Mouse (Mus musculus): ENCODE measurements around the gene Rap1gap.

Rap1gap gene

DNA sequence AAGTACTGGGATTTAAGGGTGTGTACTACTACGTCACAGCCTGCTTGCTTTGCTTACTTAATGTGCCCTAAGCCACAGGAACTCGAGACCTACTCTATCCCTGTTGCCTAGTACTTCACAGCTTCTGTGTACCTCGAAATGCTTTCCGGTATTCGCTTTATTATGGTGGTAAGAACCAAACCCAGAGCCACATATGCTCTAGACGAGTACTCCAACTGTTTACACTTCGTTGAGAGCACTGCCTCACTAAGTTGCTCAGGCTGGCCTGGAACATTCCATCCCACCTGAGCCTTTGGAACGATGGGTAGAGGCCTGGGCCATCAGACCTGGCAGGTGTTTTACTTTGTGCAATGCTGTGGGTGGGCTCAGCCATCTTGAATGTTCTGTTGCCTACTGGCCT lies 30.8 kb downstream of the Rap1gap start:
- no peak for DNase-seq

DNA sequence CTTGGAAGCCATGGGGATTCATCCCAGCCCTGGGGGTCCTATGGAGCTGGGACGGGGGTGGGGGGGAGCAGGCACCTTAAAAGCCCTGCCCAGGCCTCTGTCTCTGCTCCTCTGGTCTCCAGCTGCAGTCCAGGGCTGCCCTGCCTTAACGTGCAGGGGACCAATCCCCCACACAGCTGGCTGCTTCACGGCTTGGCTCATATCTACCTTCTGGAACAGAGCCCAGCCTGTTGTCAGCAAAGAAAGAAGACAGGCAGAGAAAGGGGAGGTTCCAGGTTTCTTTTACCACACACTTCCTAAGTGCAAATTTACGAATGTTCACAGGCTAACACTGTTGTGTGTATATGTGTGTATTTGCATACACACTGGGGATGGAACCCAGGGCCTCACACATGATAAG lies 31.4 kb downstream of the Rap1gap start:
- DNase-seq = peak; percentile 47

DNA sequence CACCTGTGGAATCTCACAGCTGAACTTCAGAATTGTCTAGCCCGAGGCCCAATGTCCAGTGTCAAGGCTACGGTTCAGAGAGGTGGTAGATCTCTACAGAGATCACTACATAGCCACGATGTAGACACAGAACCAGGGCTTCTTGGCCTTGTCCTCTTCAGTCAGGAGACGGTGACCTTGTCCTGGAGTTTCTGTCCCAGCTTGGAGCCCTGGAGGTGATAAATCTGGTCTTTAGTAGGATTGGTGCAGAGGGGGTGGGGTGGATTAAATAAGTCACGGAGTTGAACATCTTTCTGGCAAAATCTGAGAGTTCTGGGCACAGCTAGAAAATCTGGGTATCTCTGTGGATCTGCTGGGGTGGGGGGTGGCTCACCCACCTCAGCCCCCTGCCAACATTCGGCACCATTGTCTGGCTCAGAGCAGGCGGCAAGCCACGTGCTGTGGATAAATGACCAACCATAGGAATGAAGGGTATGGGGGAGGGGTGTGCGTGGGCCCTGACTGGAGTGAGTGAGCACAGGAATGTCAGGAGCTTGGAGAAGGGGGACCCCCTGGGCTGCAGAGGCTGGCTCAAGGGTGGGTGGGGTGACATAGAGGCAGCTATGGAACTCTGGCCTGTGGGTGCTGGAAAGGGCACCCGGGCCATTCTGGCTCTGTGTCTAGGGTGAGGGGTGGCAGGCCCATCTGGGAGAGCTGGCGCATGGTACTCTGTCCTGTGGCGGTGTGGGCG lies 32.8 kb downstream of the Rap1gap start:
- DNase-seq = peak; percentile 82

DNA sequence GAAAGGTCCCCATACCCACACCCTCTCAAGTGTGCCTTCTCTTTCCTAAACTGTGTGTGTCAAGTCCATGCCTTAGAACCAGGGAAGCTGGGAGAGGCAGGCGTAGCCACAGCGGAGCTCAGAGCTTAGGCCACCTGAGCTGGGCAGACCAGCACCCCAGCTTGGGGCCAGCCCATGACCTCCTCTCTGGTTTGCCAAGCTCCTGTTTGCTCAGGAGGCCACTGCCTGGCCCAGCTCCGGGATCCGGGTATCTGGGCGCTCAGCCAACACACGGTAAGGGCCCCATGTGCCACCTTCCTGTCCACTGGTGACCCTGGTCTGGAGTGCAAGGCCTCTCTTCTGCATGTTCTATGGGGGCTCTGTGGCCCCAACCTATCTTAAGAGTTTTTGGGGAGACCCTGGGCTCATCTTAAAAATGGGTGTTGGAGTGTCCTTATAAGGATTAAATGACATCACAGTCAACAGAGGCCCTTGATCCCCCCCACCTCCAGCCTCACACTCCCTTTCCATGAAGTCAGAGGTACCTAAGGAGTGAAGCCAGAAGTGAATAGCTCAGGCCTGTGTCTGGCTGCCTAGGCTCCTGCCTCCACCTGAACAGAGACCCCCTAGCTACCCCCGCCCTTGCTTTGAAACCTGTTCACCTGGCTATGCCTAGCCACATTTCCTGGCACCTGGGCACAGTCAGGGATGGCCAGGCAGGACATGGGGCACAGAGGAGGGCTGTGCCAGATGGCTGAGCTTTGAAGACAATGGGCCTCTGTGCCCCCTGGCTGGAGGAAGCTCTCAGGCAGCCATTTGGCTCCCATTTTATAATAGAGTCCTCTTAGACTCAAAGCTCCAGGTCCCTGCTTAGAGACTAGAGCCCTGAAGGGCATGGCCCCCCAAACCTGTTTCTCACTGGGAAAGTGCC lies 33.8 kb downstream of the Rap1gap start:
- DNase-seq = peak; percentile 77

DNA sequence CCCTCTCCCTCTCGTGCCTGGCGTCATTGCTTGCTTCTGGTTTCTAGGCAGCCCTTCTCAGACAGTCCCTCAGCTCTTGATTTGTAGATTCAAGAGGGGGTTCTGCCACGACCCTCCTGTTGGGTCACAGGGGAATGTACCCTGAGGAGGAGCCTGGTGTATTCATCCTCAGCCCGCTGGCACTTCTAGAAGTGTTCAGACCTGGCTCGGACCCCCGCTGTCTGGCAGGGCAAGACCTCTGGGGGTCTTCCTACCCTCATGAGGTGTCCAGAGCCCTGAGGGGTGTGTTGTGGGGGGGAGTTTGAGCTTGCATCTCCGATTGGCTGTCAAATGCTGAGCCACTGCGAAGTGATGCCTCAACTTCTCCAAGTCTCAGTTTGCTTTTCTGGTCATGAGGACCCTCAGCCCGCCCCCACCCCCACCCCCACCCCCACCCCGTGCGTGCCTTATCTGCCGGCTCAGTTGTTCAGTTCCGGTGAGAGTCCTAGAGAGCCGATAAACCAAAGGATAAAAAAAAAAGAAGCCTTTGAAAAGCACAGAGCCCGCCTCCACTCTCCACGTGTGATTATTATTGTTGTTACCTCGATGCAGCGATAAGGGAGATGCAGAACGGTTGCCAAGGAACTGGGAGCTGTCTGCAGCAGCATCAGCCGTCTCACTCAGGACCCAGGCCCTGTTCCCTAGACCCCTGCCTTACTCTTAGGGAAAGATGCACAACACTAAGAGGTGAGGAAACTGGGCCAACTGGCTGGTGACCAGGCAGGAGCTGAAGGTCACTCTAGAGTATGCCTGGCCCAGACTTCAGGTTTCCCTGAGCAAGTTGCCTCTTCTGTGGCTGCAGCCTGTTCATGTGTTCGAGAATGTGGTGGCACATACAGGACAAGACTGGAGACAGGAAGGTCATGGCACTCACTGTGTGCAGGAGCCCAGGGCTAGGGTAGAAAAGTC lies 35.0 kb downstream of the Rap1gap start:
- no peak for DNase-seq

DNA sequence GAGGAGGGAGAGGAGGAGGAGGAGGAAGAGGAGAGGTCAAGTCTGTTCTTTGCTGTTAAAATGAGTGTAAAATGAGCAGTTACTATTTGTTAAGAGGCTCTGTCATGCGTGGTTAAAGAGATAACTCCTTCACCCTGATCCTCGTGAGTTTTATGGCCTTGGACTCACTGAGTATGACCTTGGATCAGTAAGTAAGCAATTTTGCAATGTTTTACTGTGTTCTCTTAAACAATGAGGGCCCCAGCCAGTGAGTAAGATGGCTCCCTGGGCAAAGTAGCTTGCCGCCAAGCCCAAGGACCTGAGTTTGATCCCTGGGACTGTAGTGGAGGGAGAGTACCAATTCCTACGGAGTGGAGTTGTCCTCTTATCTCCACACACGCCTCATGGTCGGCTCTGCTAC lies 36.4 kb downstream of the Rap1gap start:
- DNase-seq = no peak

DNA sequence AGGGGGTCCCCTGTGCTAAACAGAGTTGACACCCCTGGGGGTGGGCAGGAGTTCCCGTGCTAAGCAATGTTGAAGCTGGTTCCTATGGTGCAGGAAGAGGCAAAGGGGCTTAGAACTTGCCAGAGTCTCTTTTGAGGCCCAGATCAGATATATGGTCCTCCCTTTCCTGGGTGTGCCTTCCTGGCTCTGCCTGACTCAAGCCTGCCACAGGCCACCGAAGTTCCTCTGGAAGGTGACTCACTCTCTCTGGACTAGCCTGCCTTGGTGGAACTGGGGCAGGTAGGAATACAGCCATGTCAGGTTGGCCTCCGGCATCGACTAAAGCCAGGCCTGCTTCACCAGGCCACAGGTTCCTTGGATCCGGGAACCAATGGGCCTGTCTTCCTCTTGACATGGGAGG lies 38.6 kb downstream of the Rap1gap start:
- DNase-seq = no peak

DNA sequence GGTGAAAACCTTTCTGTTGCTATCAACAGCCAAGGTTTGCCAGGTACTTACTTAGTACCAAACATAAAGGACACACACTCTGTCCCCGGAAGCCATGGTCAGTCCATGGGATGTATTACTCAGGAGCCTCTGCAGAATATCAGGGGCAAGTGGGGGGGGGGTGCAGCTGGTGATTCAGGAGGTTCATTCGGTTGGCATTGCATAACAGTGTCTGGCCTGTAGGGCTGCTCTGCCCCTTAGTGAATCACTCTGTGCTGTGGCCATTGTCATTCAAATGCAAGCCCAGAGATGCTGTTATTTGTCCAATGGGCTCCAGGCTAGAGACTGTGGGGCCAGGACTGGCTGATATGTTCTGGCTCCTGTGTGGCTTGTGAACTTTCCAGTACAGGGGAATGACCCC lies 40.0 kb downstream of the Rap1gap start:
- DNase-seq = no peak

DNA sequence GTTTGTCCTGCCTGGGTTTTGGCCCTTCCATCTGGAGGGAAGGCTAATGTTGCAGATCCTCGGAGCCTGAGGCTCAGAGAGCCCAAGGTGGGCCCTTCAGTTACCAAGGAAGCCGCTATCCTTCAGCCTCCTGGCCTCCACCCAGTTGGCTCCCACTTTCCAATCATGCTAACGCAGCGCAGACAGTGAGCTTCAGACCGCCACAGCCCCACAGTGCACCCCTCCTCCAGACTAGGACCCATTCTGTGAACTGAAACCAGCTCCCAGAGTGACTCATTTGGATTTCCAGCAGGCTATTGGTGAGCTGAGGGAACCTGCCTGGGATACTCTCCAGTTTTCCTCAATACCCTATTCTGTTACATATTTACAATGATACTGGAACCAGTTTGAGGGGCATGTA lies 40.9 kb downstream of the Rap1gap start:
- DNase-seq = no peak

DNA sequence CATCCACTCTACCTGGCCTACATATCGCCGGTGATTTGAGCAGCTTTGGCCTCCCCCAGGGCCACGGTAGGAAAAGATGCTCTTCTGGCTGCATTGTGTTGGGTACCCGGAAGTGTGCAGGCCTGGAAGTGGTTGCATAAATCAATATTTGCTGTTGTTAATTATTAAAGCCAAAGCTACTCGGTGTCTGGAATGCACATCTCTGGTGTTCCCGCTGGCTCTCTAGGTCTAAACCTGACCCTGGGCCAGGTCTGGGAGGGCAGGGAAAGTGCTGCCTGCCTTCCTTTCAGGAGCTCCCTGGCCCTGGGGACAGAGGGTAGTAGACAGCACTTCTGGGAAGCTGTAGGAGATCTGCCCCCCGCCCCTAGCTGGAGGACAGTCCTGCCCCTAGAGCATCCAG lies 42.0 kb downstream of the Rap1gap start:
- no peak for DNase-seq

DNA sequence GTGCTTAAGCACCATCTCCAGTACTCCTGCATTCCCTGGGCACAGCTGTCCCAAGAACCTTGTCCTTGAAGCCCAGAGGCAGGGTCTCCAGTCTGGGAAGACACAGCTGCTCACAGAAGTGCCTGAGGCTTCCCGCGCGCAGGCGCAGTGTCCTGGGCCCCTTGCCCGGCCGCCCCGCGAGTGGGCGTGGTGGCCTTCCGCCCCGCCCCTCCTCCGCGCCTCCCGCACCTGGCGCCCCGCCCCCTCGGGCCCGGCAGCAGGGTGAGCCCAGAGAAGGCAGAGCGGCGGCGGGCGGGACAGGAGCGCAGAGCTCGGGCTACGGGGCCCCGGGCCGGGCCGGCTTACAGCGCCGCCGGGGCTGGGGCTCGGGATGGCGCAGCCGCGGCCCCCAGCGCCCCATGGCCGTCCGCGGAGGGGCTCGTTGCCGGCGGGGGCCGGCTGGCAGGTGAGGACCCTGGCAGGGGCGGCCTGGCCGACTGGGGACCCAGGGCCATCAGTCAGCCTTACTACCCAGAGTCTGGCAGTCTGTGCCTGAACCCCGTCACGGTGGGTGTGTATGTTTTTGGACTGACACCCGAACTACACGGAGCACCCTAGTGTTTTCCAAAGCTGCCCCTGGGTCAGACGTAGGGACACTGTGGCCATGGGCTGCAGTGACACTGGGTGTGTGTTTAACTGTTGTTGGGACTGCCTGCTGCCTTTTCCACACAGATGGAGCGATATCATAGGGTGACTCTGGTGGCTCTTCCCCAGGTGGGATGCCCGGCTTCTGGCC lies 42.9 kb downstream of the Rap1gap start:
- peak; percentile 96 for DNase-seq

DNA sequence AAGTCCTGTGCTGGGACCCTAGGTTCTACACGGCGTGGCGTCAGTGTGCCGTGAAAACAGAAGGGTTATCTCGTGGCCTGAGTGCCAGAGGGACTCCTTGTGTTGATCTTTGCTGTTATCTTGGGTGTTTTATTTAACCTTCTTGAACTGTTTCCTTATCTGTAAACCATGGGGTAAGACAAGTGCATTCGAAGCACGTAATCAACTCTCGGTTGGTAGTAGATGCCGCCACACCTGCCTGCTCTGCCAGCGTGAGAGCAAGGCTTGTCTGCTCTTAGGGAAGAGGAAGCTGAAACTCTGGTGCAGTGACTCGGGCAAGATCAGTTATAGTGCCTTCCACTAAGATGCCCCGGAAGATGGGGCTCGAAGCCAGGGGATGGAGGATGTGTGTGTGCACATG lies 48.4 kb downstream of the Rap1gap start:
- DNase-seq = no peak

DNA sequence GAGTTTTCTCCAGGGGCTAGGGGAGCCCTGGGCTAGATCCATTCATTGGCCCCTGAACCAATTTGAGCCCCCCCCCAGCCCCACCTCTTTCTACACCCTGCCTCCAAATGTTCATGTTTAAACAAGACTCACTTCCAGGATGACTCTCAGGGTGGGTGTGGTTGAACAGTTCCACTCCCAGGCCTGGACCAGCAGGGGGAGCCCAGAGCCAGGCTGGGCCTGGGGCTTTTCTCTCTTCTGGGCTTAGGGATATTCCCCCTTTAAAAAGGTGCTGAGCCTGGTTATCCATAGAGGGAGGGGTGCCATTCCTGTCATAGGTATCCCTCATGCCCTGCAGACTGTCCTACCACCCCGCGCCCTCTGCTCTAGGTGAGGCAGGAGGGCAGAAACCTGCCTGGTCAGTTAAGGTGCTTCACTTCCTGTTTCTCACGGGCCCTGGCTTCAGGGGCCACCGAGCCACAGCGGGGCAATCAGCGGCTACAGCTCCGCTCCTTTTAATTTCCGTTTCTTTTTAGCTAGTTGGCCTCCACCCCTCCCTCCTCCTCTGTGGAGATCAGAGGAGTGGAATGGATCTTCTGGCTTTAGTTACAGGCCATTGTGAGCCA lies 49.6 kb downstream of the Rap1gap start:
- DNase-seq = no peak

DNA sequence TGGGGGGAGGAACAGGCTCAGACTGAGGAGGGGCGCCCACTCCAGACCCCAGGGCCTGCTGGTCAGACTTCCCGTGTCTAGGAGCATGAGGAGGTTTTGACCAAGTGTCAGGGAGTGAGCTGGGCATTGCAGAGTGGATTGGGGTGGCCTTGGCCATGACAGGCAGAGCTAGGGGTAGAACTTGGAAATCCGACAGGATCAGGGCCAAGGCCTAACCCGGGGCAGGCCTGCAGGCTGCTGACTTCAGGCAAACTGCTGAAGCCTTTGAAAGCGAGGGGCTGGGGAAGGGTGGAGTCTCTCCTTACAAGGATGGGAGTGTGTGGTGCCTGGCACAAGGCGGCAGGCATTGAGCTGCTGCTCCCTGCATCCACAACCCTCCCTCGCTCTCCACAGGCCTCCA lies 52.5 kb downstream of the Rap1gap start:
- no peak for DNase-seq

DNA sequence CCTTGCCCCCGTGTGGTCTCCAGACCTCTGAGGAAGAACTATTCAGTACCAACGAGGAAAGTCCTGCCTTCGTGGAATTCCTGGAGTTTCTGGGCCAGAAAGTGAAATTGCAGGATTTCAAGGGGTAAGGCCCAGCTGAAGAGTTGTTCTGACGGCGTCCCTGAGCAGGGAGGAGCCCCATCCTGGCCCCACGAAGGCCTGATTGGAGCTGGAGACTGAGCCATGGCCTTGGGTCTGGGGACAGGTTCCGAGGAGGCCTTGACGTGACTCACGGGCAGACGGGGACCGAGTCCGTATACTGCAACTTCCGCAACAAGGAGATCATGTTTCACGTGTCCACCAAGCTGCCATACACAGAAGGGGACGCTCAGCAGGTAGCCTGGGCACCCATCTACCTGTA lies 53.1 kb downstream of the Rap1gap start:
- no peak for DNase-seq

DNA sequence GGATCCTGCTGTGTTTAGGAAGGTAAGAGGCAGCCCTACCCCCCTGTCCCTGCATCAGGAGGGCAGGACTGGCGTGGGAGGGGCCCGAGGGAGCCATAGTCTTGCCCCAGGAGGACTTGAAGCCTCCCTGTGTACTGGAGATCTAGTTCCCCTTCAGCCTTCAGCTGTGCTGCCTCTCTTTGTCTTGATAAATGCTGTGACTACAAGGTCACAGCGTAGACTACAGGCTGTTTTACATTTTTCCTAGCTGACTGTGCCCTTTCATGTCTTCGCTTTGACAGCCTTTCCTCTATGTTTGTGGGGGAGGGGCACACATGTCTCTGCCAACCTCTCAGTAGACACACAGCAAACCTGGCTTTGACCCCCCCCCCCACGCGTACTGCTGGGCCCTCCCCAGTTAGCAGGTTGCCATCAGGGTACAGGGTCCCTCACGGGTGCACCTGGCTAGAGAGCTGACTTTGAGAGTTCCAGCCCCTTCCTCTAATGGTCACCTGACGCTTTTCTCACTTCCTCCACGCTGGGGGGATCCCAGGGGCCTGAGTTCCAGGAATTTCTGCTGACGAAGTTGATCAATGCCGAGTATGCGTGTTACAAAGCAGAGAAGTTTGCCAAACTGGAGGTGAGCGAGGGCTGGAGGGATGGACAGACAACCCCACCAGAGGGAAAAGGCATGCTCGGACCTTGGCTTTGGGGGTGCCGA lies 55.0 kb downstream of the Rap1gap start:
- no peak for DNase-seq

DNA sequence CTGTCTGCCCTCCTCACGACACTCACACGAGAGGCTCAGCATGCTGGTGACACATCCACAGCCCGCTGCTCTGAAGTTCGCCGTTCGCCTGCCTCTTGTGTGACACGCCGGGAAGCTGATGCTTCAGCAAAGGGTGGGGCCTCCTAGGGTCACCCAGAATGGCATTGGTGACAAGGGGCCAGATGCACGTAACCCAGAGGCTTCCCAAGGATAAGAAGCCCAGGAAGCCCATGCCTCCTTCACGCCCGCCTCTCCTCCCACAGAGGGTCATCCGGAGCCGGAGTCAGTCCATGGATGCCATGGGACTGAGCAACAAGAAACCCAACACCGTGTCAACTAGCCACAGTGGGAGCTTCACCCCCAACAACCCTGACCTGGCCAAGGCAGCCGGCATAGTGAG lies 57.0 kb downstream of the Rap1gap start:
- no peak for DNase-seq

DNA sequence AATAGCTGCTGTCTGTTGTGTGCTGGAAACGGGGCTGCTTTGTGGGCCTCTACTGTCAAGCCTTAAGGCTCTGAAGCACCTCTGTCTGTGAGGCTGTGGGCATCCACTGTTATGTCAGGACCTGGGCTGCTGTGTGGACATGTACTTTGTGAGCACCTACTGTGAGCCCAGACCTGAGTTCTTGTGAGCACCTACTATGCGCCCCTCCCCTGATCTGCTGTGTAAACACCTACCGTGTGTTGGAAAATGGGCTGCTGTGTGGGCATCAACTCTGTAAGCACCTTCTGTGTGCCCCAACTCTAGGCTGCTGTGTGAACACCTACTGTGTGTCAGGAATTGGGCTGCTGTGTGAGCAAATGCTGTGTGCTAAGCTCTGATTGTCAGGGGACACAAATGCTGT lies 57.7 kb downstream of the Rap1gap start:
- no peak for DNase-seq

DNA sequence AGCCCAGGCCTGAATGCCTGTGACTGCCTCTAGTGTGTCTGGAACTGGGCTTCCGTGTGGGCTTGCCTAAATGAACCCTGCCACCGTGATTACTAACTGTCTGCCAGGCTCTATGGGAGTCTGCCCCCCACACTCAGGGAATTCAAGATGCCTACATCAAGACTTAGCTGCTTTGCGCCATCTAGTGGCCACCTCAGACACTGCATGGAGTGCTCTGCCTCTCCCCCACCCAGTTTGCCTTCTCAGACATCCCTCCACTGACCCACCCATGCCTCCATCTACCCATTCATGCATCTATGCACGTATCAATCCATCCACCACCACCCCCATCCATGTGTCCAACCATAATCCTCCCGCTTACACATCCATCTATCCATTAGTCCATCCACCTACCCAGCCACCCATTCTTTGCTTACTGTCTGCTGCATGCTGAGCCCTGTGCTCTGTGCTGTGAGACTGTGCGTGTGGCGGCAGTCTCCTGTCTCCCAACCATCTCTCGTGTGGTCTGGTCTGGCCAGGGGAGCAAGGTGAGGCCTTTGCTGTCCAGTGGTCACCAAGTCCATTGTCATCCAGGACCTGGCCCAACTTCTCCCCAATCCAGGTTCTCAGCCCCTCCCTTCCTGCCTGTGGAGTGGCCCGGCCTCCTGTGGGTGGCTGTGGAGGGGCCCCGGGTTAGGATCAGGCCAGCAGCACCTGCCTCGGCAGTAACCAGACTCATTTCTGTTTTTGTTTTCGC lies 58.3 kb downstream of the Rap1gap start:
- peak; percentile 86 for DNase-seq

DNA sequence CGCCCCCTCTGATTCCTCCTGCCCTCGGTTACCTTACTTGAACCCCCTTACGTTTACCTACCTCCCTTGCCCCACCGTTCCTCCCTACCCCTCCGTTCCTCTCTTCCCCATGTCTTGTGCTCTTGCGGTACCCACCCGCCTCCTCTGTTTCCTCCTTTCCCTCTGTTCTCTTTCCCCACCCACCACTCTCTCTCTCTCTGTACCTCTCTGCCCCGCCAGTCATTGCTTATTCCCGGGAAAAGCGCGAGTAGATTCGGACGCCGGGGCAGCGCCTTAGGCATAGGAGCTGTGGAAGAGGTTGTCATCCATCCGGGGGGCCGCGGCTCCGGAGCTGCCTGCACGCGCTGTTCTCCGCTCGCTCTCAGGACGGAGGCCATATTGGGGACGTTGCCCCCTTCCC lies 59.0 kb downstream of the Rap1gap start:
- DNase-seq = no peak

DNA sequence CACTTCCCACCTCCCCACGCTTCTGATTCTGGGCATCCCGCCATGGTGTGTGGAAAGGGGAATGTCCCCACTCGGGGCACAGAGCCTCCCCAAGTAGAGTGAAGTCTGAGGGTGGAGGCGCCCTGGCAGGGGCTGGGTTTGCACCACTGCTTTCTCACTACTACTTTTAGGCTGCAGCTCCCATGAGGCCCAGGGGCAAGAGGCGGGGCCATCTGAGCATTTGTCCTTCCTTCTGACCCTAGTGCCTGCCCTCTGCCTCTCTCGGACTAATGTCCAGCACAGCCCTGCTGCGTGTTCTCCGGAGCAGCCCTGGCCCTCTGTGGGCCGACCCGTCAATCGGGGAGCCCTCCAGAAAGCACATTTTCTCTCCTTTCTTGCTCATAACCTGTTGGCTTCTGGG lies 59.7 kb downstream of the Rap1gap start:
- peak; percentile 65 for DNase-seq
